Mouse (Mus musculus) CH12.LX (cell line): ENCODE measurements around the gene Coro2b. TPM values are rescaled to one million over a fixed set of nuclear protein-coding genes. Genes with fewer than 3 reads are reported as not detected.

Experiments used
- DNase-seq: peaks from one replicate; pipeline ENCODE4 v3.0.0-alpha.2; 2013; ENCODE audit errors: extremely low read depth
- H3K27ac ChIP-seq: 2 replicates; pipeline ENCODE4 v1.5.1; 2012; ENCODE audit warnings: low read depth, mild to moderate bottlenecking, control low read depth, moderate library complexity; ENCODE audit not compliant: insufficient read depth
- H3K27me3 ChIP-seq: replicated peaks from 2 replicates; pipeline ENCODE3; 2012; ENCODE audit warnings: inconsistent platforms
- H3K36me3 ChIP-seq, 2 experiments: replicated peaks in 1 of 2; 2 replicates each; pipeline versions ENCODE3 to v1.6.1; 2012; ENCODE audit warnings: inconsistent platforms in 1 of 2, low read length in 1 of 2, mild to moderate bottlenecking in 1 of 2, mixed read lengths in 1 of 2, moderate library complexity in 1 of 2; ENCODE audit not compliant: control insufficient read depth in 1 of 2, insufficient read depth in 1 of 2
- H3K4me1 ChIP-seq, 2 experiments: 2 replicates each; pipeline ENCODE4 v1.6.1; 2012; ENCODE audit warnings: inconsistent platforms in 1 of 2, moderate library complexity in 1 of 2; ENCODE audit not compliant: insufficient read depth in 2 of 2, control insufficient read depth in 1 of 2
- H3K4me2 ChIP-seq: 2 replicates; pipeline ENCODE4 v1.6.1; 2012; ENCODE audit warnings: low read depth, mild to moderate bottlenecking, control low read depth; ENCODE audit not compliant: poor library complexity, insufficient read depth, severe bottlenecking
- H3K4me3 ChIP-seq, 3 experiments: fragments of 150-350 bp in 1 of 3; sonication (generic) in 1 of 3; replicated peaks in 1 of 3; 2 replicates each; pipeline versions ENCODE3 to v1.5.1; 2011 to 2012; ENCODE audit warnings: low read depth in 2 of 3, low read length in 2 of 3, mild to moderate bottlenecking in 2 of 3, moderate library complexity in 2 of 3, control low read depth in 1 of 3, improper control_type of control experiment in 1 of 3, inconsistent platforms in 1 of 3, mixed read lengths in 1 of 3; ENCODE audit not compliant: poor library complexity in 1 of 3
- H3K79me2 ChIP-seq: replicated peaks from 2 replicates; pipeline ENCODE4 v1.6.1; 2012; ENCODE audit warnings: mild to moderate bottlenecking, moderate library complexity; ENCODE audit not compliant: control insufficient read depth, poor library complexity, insufficient read depth, severe bottlenecking; ENCODE audit errors: extremely low read depth
- H3K9ac ChIP-seq: 2 replicates; pipeline ENCODE4 v1.6.1; 2012; ENCODE audit warnings: low read depth, mild to moderate bottlenecking, control low read depth, moderate library complexity; ENCODE audit not compliant: insufficient read depth
- H3K9me3 ChIP-seq: replicated peaks from 2 replicates; pipeline ENCODE3; 2012; ENCODE audit warnings: low read length, inconsistent platforms, mixed read lengths
- CHD2 ChIP-seq: IDR thresholded peaks from 2 replicates; pipeline ENCODE4 v1.6.1; 2011; ENCODE audit warnings: low read length, improper control_type of control experiment
- E2F4 ChIP-seq: IDR thresholded peaks from 2 replicates; pipeline ENCODE4 v1.6.1; 2011; ENCODE audit warnings: low read depth, low read length, improper control_type of control experiment; ENCODE audit not compliant: insufficient replicate concordance
- KAT2A ChIP-seq: IDR thresholded peaks from 2 replicates; pipeline ENCODE4 v1.6.1; 2012; ENCODE audit warnings: low read length, improper control_type of control experiment, inconsistent platforms; ENCODE audit not compliant: insufficient replicate concordance
- MYC ChIP-seq: IDR thresholded peaks from 2 replicates; pipeline ENCODE4 v1.6.1; 2011; ENCODE audit warnings: low read depth, mild to moderate bottlenecking, improper control_type of control experiment, low read length
- NRF1 ChIP-seq: IDR thresholded peaks from 2 replicates; pipeline ENCODE4 v1.6.1; 2014; ENCODE audit warnings: low read depth, mild to moderate bottlenecking, inconsistent platforms, low read length, improper control_type of control experiment, moderate library complexity
- POLR2A ChIP-seq: IDR thresholded peaks from 2 replicates; pipeline ENCODE4 v1.6.1; 2011; ENCODE audit warnings: low read depth, mild to moderate bottlenecking, improper control_type of control experiment, low read length
- RAD21 ChIP-seq: IDR thresholded peaks from 2 replicates; pipeline ENCODE4 v1.6.1; 2011; ENCODE audit warnings: low read depth, mild to moderate bottlenecking, low read length, improper control_type of control experiment, moderate library complexity
- UBTF ChIP-seq: IDR thresholded peaks from 2 replicates; pipeline ENCODE4 v1.6.1; 2012; ENCODE audit warnings: low read depth, mild to moderate bottlenecking, inconsistent platforms, low read length, improper control_type of control experiment, moderate library complexity
- USF1 ChIP-seq: IDR thresholded peaks from 2 replicates; pipeline ENCODE4 v1.6.1; 2014; ENCODE audit warnings: low read depth, mild to moderate bottlenecking, inconsistent platforms, low read length, improper control_type of control experiment
- dilution Hi-C: fragments of 300-500 bp; cut with MboI; formaldehyde crosslinking; loops from 2 replicates; pipeline ENCODE4 v1.14.3; 2020; ENCODE audit warnings: low sequenced_read_pairs; ENCODE audit not compliant: extremely low pct_unique_long_range_greater_than_20kb, extremely low pct_ligation_motif_present
- in situ Hi-C: fragments of 300-500 bp; cut with MboI; formaldehyde crosslinking; loops from 3 replicates; pipeline ENCODE4 v1.14.3; 2019; ENCODE audit warnings: low sequenced_read_pairs, low pct_ligation_motif_present, low pct_unique_long_range_greater_than_20kb, mixed read lengths
- polyA plus RNA-seq: library from polyadenylated mRNA; unstranded; fragments of >175 nt; gene quantifications from 2 replicates; pipeline ENCODE4 v1.2.1, GENCODE M21; 2012; ENCODE audit warnings: low read depth; ENCODE audit not compliant: insufficient read length
- total RNA-seq, 2 experiments: library from RNA; depleted of rRNA; stranded (reverse); fragments of 300-350 nt in 1 of 2; fragments of >200 nt in 1 of 2; gene quantifications; 2 replicates each; pipeline ENCODE4 v1.2.3; 2012 to 2014

The Coro2b gene
- total and polyA plus RNA-seq, 3 experiments, result 0.77 to 3.2 (median 0.85) TPM

- Histone ChIP-seq H3K27me3 (no peaks in the 10 kb centered on the region), H3K9me3 (no peaks in the 10 kb centered on the region), H3K4me2 (no peak overlapping the region), H3K36me3 (peaks cover 0 to 22% of the 10 kb centered on the region in 2 experiments), H3K27ac (no peak overlapping the region), H3K9ac (no peak overlapping the region), H3K79me2 (no peaks in the 10 kb centered on the region), H3K4me1 (peaks cover 0 to 8% of the 10 kb centered on the region in 2 experiments; a peak in 2 of 4 replicates), H3K4me3 (no peak overlapping the region)
- in situ Hi-C loops (no loop called here), dilution Hi-C loops (no loop called here)
- no peak for DNase-seq
- no peak for TF ChIP-seq POLR2A
- TF ChIP-seq USF1, result no peak
- TF ChIP-seq NRF1, result no peak
- no peak for TF ChIP-seq CHD2
- TF ChIP-seq KAT2A, result no peak
- TF ChIP-seq MYC, result no peak
These were observed 110.8 kb downstream of the Coro2b start for GRCm38 (mm10) chr9:62426021-62426420.

- H3K9me3 ChIP-seq, result no peaks in the 10 kb centered on the region
- H3K4me1 ChIP-seq, result peaks cover 0 to 8% of the 10 kb centered on the region in 2 experiments; a peak in 2 of 4 replicates
- H3K27ac ChIP-seq, result no peak overlapping the region
- H3K4me3 ChIP-seq, result no peak overlapping the region
- dilution Hi-C loops, result no loop called here
- H3K79me2 ChIP-seq, result no peaks in the 10 kb centered on the region
- DNase-seq, result no peak
- in situ Hi-C loops, result no loop called here
- no peak overlapping the region for H3K4me2 ChIP-seq
- TF ChIP-seq E2F4, result no peak
- no peak overlapping the region for H3K9ac ChIP-seq
- peaks cover 0 to 19% of the 10 kb centered on the region in 2 experiments for H3K36me3 ChIP-seq
- H3K27me3 ChIP-seq, result no peaks in the 10 kb centered on the region
These were observed 111.6 kb downstream of the Coro2b start for GRCm38 (mm10) chr9:62425265-62425664.

GRCm38 (mm10) chr9:62423871-62424270, 113.0 kb downstream of the Coro2b start:
- H3K36me3 ChIP-seq, result peaks cover 0 to 17% of the 10 kb centered on the region in 2 experiments
- H3K4me1 ChIP-seq, result peaks cover 0 to 8% of the 10 kb centered on the region in 2 experiments; a peak in 2 of 4 replicates
- in situ Hi-C loops (no loop called here), dilution Hi-C loops (no loop called here)
- H3K27ac ChIP-seq, result no peak overlapping the region
- H3K9me3 ChIP-seq, result peaks cover 2% of the 10 kb centered on the region
- no peak overlapping the region for H3K9ac ChIP-seq
- no peak for TF ChIP-seq RAD21
- TF ChIP-seq UBTF, result no peak
- H3K79me2 ChIP-seq, result no peaks in the 10 kb centered on the region
- no peaks in the 10 kb centered on the region for H3K27me3 ChIP-seq
- H3K4me2 ChIP-seq, result no peak overlapping the region
- no peak overlapping the region for H3K4me3 ChIP-seq
- no peak for DNase-seq
